Mouse (Mus musculus): ENCODE results near the gene Pgf.

DNA sequence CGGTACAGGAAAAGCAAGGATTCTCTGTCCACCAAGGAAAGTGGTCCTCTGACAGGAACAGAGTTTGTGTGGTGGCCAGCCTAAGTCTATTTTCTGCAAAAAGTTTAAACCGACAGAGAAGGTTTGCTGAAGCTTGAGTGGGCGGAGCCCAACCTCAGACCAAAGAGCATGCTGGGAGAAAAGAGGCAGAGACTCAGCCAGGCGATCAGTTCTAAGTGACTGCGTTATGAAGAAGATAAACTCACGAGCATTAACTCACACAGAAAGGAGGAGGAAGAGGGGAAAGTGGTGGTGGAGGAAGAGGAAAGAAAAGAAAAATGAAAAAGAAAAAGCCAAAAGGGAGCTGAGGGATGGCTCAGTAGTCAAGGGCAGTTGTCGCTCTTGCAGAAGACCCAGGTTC is 12.7 kb upstream of the Pgf start:
- no peak for TF ChIP-seq CTCF (IDR thresholded peaks at IDR 0.05; ENCODE audit: extremely low read depth, insufficient read depth, insufficient read length, insufficient replicate concordance)
- no peak for TF ChIP-seq POLR2A (IDR thresholded peaks at IDR 0.05; ENCODE audit: low read depth, low read length)
